Mouse (Mus musculus): ENCODE measurements around the gene Suco. TPM values are rescaled to one million over a fixed set of nuclear protein-coding genes. Genes with fewer than 3 reads are reported as not detected.

Gene Suco
- polyA plus RNA-seq, 1 experiment from 2014 or later = 21.0 TPM

Other genes with a start within 250 kb of the Suco start
- gene Fasl, start 88.2 kb downstream of the Suco start, polyA plus RNA-seq (2014; fragmentation: Nextera tagmentation; extraction: Ambion mirVana) = not detected in 2 replicates
- 37.4 and 40.3 TPM in 2 replicates for gene Pigc, start 92.5 kb upstream of the Suco start, polyA plus RNA-seq (2014; fragmentation: Nextera tagmentation; extraction: Ambion mirVana)
- not detected in 2 replicates for gene 4930558K02Rik, start 103.0 kb upstream of the Suco start, polyA plus RNA-seq (2014; fragmentation: Nextera tagmentation; extraction: Ambion mirVana)